Comparison of ENCODE assay signal across 25 mouse cellular contexts in the genomic region with DNA sequence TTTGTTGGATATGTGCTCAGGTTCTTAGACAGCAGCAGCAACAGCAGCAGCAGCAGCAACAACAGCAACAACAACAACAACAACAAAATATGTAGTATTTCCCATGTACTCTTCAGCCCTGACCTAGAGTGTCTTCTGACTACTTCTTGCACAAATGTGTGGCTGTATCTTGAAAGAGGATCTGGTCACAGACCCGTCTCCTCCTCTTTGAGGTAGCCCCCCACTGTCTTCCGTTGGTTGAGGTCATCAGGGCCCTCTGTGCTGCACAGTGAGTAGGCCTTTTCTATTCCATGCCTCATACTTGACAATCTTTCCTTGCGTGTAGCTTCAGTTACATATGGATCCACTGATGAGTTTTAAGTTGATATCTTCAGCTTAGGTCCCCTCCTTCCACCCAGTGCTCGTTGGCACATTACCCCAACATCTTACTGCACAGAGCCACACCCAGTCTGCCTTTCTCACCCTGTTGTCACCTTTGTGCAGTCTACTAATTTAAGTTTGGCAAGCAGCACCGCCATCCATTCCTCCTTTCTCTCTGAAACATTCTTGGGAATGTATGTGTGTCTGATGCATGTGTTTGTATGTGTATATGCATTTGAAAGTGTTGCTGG. TPM values are rescaled to one million over a fixed set of nuclear protein-coding genes. Genes with fewer than 3 reads are reported as not detected.
DNase-seq lines count a peak whose midpoint lies in the region; ATAC-seq and TF ChIP-seq lines count a peak whose summit lies in the region.
"Had no signal": no experiment of that assay in that cellular context is flagged by ENCODE, and none has a peak within 500 bp of the region (broad histone marks: within the 10 kb centered on the region; RNA-seq: fewer than 3 reads in every experiment).

No protein-coding gene starts in this region.

- no peak for TF ChIP-seq EP300 in liver, postnatal 0 days (IDR thresholded peaks at IDR 0.05; ENCODE audit: low read depth)

- ATAC-seq in liver, postnatal 0 days, result no peak
- no peak for ATAC-seq in liver, embryonic 11.5 days (replicated peaks; ENCODE audit: low FRiP score)
- peak; percentile 77 for ATAC-seq in common myeloid progenitor, adult 5-6 weeks (replicated peaks; ENCODE audit: low read depth, poor library complexity, severe bottlenecking)
- ATAC-seq in granulocyte monocyte progenitor cell, adult 5-6 weeks (replicated peaks; ENCODE audit: poor library complexity, severe bottlenecking), result peak; percentile 96
- ATAC-seq in megakaryocyte-erythroid progenitor cell, adult 5-6 weeks (replicated peaks; ENCODE audit: low FRiP score, low TSS enrichment, poor library complexity, severe bottlenecking), result peak; percentile 61
- ATAC-seq in intestine, embryonic 16.5 days, result no peak
- ATAC-seq: CD4-positive, CD25-positive, alpha-beta regulatory T cell, adult 4 months; forebrain, embryonic 14.5 days; forebrain, postnatal 0 days; hindbrain, embryonic 16.5 days; intestine, embryonic 15.5 days had no signal

- peaks cover 15% of the 10 kb centered on the region for H3K4me1 ChIP-seq in liver, postnatal 0 days (ENCODE audit: insufficient read depth)
- H3K4me1 ChIP-seq in liver, embryonic 11.5 days (replicated peaks; ENCODE audit: control insufficient read depth, insufficient read depth, low read length), result peaks cover 6% of the 10 kb centered on the region; the same call in 1 of the 2 replicates
- H3K4me1 ChIP-seq in embryonic facial prominence, embryonic 10.5 days, result 0 out of 2 replicates have a peak, but pooled peaks cover 3% of the 10 kb centered on the region
- H3K4me1 ChIP-seq in intestine, embryonic 16.5 days (ENCODE audit: control insufficient read depth, insufficient read depth, low read length), result peaks cover 8% of the 10 kb centered on the region; the same call in 1 of the 2 replicates
- H3K4me1 ChIP-seq: embryonic facial prominence, embryonic 13.5 days; hindbrain, embryonic 10.5 days; intestine, embryonic 15.5 days had no signal

- H3K9ac ChIP-seq in liver, postnatal 0 days (replicated peaks), result no peak overlapping the region
- no peak overlapping the region for H3K9ac ChIP-seq in liver, embryonic 11.5 days (ENCODE audit: low read depth, low read length)
- no peak overlapping the region for H3K9ac ChIP-seq in intestine, embryonic 16.5 days (ENCODE audit: low read depth, low read length)
- H3K9ac ChIP-seq: embryonic facial prominence, embryonic 13.5 days; forebrain, postnatal 0 days; hindbrain, embryonic 13.5 days; intestine, embryonic 15.5 days had no signal

- no peak overlapping the region for H3K27ac ChIP-seq in liver, postnatal 0 days (ENCODE audit: low read depth)
- H3K27ac ChIP-seq in liver, embryonic 11.5 days (ENCODE audit: low read depth, low read length), result no peak overlapping the region
- no peak overlapping the region for H3K27ac ChIP-seq in embryonic facial prominence, embryonic 10.5 days (replicated peaks)
- H3K27ac ChIP-seq in intestine, embryonic 16.5 days (ENCODE audit: low read length), result no peak overlapping the region
- H3K27ac ChIP-seq: embryonic facial prominence, embryonic 13.5 days; gastrocnemius, adult 2 months; hindbrain, embryonic 10.5 days; hindbrain, embryonic 13.5 days; intestine, embryonic 15.5 days had no signal

- no peaks in the 10 kb centered on the region for H3K36me3 ChIP-seq in liver, postnatal 0 days (replicated peaks; ENCODE audit: insufficient read depth, low read length)
- no peaks in the 10 kb centered on the region for H3K36me3 ChIP-seq in liver, embryonic 11.5 days (ENCODE audit: control insufficient read depth, insufficient read depth, low read length)
- no peaks in the 10 kb centered on the region for H3K36me3 ChIP-seq in embryonic facial prominence, embryonic 10.5 days (replicated peaks)
- H3K36me3 ChIP-seq in intestine, embryonic 16.5 days (ENCODE audit: control insufficient read depth, insufficient read depth, low read length), result no peaks in the 10 kb centered on the region
- H3K36me3 ChIP-seq: embryonic facial prominence, embryonic 13.5 days; hindbrain, embryonic 10.5 days; hindbrain, embryonic 13.5 days; intestine, embryonic 15.5 days had no signal

- H3K4me2 ChIP-seq in liver, postnatal 0 days (ENCODE audit: low read depth, low read length), result 0 out of 2 replicates have a peak overlapping the region, but pooled peaks have one; percentile 11
- H3K4me2 ChIP-seq in liver, embryonic 11.5 days, result no peak overlapping the region
- H3K4me2 ChIP-seq in intestine, embryonic 16.5 days (ENCODE audit: low read depth, low read length), result no peak overlapping the region
- H3K4me2 ChIP-seq: embryonic facial prominence, embryonic 13.5 days; heart, embryonic 11.5 days; hindbrain, embryonic 13.5 days; intestine, embryonic 15.5 days had no signal

- TF ChIP-seq CTCF in liver, postnatal 0 days (IDR thresholded peaks at IDR 0.05; ENCODE audit: low read depth), result no peak

- no peak overlapping the region for H3K4me3 ChIP-seq in liver, postnatal 0 days (ENCODE audit: low read depth, low read length)
- no peak overlapping the region for H3K4me3 ChIP-seq in liver, embryonic 11.5 days (ENCODE audit: low read depth, low read length)
- H3K4me3 ChIP-seq in embryonic facial prominence, embryonic 10.5 days, result no peak overlapping the region
- no peak overlapping the region for H3K4me3 ChIP-seq in intestine, embryonic 16.5 days (ENCODE audit: low read length)
- H3K4me3 ChIP-seq: embryonic facial prominence, embryonic 13.5 days; gastrocnemius, adult 2 months; hindbrain, embryonic 10.5 days; hindbrain, embryonic 13.5 days; intestine, embryonic 15.5 days had no signal

- no peaks in the 10 kb centered on the region for H3K9me3 ChIP-seq in liver, postnatal 0 days (ENCODE audit: low read length)
- H3K9me3 ChIP-seq in liver, embryonic 11.5 days (ENCODE audit: control insufficient read depth, low read length), result no peaks in the 10 kb centered on the region
- no peaks in the 10 kb centered on the region for H3K9me3 ChIP-seq in embryonic facial prominence, embryonic 10.5 days
- H3K9me3 ChIP-seq in intestine, embryonic 16.5 days (ENCODE audit: control insufficient read depth, low read length), result no peaks in the 10 kb centered on the region
- H3K9me3 ChIP-seq: embryonic facial prominence, embryonic 13.5 days; hindbrain, embryonic 10.5 days; hindbrain, embryonic 13.5 days; intestine, embryonic 15.5 days had no signal

- no peak for DNase-seq in liver, postnatal 0 days
- DNase-seq in liver, embryonic 11.5 days (ENCODE audit: low spot score), result no peak
- no peak for DNase-seq in embryonic facial prominence, embryonic 10.5 days (ENCODE audit: low spot score)
- DNase-seq in lung, postnatal 4 days, result no peak
- DNase-seq: adrenal gland, adult 2 months; adrenal gland, postnatal 14 days; cerebellum, adult 11-12 months; cerebellum, adult 8-10 months; cerebellum, postnatal 10 days; forebrain, postnatal 0 days; gastrocnemius, adult 2 months; gastrocnemius, postnatal 14 days; heart, postnatal 36 days had no signal

- 56% methylated on average over 5 of the region's 5 CpGs for WGBS in liver, postnatal 0 days (ENCODE audit: insufficient replicate concordance)
- WGBS in liver, embryonic 11.5 days, result 55% methylated on average over 5 of the region's 5 CpGs
- 89% methylated on average over 5 of the region's 5 CpGs for WGBS in embryonic facial prominence, embryonic 10.5 days
- 81% methylated on average over 5 of the region's 5 CpGs for WGBS in intestine, embryonic 16.5 days

- H3K27me3 ChIP-seq in liver, postnatal 0 days (ENCODE audit: insufficient read depth, low read length), result no peaks in the 10 kb centered on the region
- H3K27me3 ChIP-seq in liver, embryonic 11.5 days (replicated peaks; ENCODE audit: control insufficient read depth, insufficient read depth, low read length), result no peaks in the 10 kb centered on the region
- H3K27me3 ChIP-seq in embryonic facial prominence, embryonic 10.5 days (replicated peaks; ENCODE audit: low read depth, poor library complexity, severe bottlenecking), result no peaks in the 10 kb centered on the region
- H3K27me3 ChIP-seq in intestine, embryonic 16.5 days (replicated peaks; ENCODE audit: control insufficient read depth, insufficient read depth, low read length), result no peaks in the 10 kb centered on the region
- H3K27me3 ChIP-seq: embryonic facial prominence, embryonic 13.5 days; hindbrain, embryonic 13.5 days; intestine, embryonic 15.5 days had no signal

RNA-seq across cellular contexts. Expression of a gene that starts 13.4 kb away (rescaled TPM):
- polyA plus RNA-seq in liver, postnatal 0 days (2015; fragmentation: Nextera tagmentation; extraction: Ambion mirVana), result 1.9 and 2.0 TPM in 2 replicates
- polyA plus RNA-seq in liver, embryonic 11.5 days (2014; fragmentation: Nextera tagmentation; extraction: Ambion mirVana), result 3.2 and 3.4 TPM in 2 replicates
- 35.1 and 42.6 TPM in 2 replicates for total RNA-seq in common myeloid progenitor, adult 5-6 weeks (2017)
- 29.8 and 40.1 TPM in 2 replicates for total RNA-seq in granulocyte monocyte progenitor cell, adult 5-6 weeks (2014; fragmentation: Nextera tagmentation)
- 22.9 and 31.1 TPM in 2 replicates for total RNA-seq in granulocyte monocyte progenitor cell, adult 5-6 weeks (2017)
- total RNA-seq in megakaryocyte-erythroid progenitor cell, adult 5-6 weeks (2014; fragmentation: Nextera tagmentation), result 42.4 and 61.8 TPM in 2 replicates
- 44.0 and 47.5 TPM in 2 replicates for total RNA-seq in megakaryocyte-erythroid progenitor cell, adult 5-6 weeks (2017)
- polyA plus RNA-seq in embryonic facial prominence, embryonic 10.5 days (2016; fragmentation: Nextera tagmentation; extraction: Ambion mirVana), result 5.1 and 6.0 TPM in 2 replicates
- 4.0 TPM in 2 replicates for polyA plus RNA-seq in intestine, embryonic 16.5 days (2015; fragmentation: Nextera tagmentation; extraction: Ambion mirVana)

Comparison
In these comparisons a context has a peak if more than half of its experiments do, and no peak if none do; other contexts are left out.
1. ATAC-seq: peak in common myeloid progenitor, adult 5-6 weeks (single experiment), granulocyte monocyte progenitor cell, adult 5-6 weeks (single experiment) and megakaryocyte-erythroid progenitor cell, adult 5-6 weeks (single experiment); none in liver, postnatal 0 days (single experiment), liver, embryonic 11.5 days (single experiment) and intestine, embryonic 16.5 days (single experiment).